Mouse (Mus musculus): ENCODE results near the gene Elmod3.
A peak's percentile ranks its signal among the peaks of the same experiment; 100 is the strongest.

The Elmod3 gene

DNA sequence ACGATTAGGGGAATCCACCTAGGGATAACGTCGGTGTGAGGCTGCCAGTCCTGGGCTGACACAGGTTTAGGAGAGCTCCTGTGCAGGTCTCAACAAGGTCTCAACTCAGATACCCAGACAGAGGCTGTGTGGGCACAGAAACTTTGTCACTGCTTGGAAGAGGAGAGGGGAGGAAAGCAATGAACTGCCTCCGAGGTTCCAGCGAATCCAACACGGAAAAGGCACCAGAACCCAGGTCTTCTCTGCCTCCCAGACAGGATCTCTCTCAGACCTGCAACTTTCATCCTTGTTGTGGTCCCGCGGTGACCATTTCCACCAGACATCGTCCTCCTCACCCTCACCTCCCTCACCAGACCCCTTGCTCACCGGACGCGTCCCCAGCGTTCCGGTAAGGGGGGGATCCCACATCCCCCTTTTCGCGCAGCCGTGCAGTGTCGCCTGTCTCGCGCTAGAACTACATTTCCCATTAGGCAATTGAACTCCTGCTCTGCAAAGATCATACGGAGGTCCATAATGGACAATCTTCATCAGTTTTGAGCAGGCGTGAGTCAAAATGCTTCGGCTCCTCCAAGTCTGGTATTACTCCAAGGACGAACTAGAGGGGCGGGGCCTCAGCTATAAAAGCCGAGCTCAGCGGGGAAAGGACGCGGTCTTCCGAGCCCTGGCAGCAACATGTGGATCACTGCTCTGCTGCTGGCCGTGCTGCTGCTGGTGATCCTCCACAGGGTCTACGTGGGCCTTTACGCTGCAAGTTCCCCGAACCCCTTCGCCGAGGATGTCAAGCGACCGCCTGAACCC, at the start of gene Elmod3, which contains the start of gene Retsat:
Gene Elmod3, minus strand, starts transcription at position 458 of the 798 bp plus-strand sequence.
Gene Retsat, plus strand, starts transcription at position 520 of the 798 bp plus-strand sequence.
- DNase-seq (ENCODE audit: low read depth, low spot score) = peak; percentile 93

DNA sequence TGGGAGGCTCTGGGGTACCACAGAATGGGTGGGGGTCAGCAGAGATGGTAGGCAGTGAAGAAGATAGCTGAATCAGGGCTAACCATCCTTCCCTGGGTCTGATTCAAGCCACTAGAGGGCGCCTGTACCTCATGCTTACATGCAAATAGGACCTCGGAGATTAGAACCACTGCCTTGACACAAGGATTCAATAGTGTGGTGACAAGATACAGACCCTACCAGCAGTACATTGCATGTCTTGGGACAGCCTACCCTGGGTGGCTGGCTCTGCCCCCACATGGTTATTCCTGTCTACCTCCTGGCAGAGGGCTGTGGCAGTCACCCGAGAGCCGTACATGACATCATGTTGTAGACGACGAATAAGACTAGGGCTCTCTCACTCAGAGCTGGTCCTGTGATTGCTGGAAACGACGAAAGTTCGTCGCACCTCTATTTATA, 49.2 kb upstream of the Elmod3 start:
- no peak for DNase-seq (ENCODE audit: low read depth, low spot score)

DNA sequence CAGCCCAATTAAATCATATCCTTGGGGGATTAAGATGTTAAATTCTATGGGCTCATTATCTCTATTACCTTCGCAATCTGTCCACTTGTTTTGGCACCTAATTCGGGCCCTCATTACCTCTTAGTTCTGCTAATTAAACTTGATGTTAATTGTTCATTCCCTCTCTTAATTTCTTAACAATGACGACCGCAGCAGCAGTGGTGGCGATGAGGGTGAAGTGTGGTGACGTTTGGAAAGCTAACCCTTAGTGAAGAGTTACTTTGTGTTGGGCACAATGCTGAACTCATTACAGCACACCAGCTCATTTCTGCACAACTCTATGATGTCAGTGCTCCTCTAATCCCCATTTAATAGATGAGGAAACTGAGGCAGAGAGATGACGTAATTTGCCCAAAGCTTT, 47.2 kb upstream of the Elmod3 start:
- DNase-seq (ENCODE audit: low read depth, low spot score) = no peak

DNA sequence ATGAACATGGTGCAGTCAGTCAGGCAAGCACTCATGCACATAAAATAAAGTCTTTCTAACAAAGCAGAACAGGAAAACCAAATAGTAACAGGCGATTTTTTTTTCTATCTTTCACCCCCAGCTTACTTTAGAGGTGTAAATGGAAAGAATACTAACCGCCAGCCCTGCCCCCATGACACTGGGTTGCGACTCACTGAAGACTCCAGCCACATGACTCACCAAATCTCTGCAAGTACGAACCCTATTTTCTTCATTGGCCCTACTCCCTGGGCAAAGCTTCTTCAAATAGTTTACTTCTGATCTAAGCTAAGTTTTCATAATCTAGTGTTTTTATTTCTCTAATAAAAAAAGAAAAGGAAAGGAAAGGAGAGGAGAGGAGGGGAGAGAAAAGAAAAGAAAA, 46.4 kb upstream of the Elmod3 start:
- DNase-seq (ENCODE audit: low read depth, low spot score) = no peak

DNA sequence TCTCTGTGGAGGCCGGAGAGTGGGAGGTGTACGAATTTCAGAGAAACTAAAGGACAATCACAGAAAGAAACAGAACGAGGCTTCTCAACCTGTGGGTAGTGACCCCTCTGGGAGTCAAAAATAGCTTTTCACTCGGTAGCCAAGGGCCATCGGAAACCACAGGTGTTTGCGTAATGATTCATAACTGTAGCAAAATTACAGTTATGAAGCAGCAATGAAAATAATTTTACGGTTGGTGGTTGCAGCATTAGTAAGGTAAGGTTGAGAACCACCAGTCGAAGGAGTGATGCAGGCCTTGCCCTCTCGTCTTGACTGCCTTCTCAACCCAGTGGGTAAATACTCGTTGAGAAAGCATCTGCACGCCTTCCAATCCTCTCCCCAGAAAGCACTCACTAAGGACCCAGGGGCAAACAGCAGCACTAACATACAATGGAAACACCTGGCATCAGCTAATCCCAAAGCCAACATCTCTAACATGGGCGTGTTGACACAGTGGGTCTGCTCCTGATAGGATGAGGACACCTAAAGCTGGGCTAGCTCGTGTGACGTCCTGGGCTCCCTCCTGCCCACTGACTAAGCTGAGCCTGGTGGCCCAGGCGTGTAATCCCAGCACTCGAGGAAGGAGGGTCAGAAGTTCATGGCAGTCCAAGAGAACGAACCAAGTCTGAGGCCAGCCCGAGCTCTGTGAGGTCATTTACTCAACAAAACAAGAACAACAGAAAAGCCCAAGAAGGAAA, 43.2 kb upstream of the Elmod3 start:
- DNase-seq (ENCODE audit: low read depth, low spot score) = no peak

DNA sequence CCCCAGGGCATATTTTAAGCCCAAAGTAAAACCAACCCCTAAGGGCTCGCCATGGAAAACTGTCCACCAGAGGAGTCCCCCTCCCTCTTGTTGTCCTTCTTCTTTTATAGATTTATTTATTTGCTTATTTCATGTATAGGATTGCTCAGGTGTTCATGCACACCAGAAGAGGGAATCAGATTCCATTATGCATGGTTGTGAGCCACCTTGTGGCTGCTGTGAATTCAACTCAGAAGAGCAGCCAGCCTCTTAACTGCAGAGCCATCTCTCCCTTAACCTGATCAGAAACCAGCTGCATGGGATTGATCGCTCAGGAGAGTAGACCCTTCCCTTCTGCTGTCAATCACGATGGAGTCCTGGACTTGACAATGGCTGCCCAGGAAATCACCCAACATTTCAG, 38.7 kb upstream of the Elmod3 start:
- DNase-seq (ENCODE audit: low read depth, low spot score) = no peak

DNA sequence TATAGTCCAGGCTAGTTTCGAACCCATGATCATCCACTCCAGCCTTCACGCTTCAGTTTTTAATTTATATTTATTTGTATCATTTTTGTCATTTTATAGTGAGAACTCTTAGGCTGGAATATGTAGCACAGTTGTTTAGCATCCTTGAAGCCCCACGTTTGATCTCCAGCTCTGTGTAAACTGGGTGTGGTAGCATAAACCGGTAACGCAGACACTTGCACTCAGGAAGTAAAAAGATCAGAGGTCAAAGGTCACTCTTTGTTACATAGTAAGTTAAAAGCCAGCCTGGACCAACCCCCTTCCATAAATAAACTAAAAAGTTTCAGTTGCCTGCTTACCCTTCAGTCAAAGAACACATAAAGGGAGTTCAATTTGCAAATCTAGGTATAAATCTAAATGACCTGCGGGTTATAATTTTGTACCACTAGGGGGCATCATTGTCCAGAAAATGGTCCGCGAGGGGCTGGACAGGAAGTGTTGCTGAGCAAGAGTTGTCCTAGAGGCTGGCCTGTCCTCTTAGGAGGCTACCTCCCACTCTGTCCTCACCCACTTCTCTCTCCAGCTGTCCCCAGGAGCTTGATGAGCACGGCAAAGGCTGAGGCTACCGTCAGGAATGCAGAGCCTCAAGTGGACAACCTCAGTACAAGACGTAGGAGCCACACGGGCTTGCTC, 37.7 kb upstream of the Elmod3 start:
- DNase-seq (ENCODE audit: low read depth, low spot score) = no peak

DNA sequence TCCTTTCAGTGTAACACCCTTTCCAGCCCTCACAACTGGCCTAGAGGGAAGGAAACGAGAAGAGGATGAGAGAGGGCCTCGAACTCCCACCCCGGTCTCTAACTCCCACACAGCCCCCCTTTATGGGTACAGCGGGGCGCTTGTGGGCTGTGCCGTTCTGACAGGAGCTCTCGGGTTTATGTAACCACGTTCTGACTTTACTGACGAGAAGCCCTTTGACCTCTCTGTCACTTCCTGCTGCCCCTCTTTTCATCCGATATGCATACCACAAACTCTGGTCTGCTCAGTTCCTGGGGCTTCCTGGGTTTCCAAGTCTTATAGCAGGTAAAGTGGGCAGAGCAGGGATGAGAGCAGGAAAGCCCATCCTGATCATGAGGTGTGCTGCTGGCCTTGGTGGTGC, 36.1 kb upstream of the Elmod3 start:
- DNase-seq (ENCODE audit: low read depth, low spot score) = no peak

DNA sequence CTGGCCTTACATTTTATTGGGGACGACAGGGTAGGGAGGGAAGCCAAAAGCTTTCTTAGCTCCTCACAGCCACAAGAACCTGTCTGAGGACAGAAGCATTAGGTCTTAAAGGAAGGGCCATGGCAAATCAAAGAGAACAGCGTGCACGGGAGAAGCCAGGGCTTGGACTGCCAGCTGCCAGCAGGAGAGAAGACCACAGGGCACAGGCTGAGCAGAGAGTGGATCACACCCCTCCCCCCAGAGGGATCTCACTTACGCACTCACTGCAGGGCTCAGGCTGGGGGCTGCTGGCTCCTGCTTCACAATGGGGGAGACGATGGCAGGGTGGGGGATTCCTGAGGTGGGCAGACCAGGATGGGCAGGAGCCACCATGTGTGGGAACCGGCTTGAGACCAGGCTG, 33.5 kb upstream of the Elmod3 start:
- DNase-seq (ENCODE audit: low read depth, low spot score) = no peak

DNA sequence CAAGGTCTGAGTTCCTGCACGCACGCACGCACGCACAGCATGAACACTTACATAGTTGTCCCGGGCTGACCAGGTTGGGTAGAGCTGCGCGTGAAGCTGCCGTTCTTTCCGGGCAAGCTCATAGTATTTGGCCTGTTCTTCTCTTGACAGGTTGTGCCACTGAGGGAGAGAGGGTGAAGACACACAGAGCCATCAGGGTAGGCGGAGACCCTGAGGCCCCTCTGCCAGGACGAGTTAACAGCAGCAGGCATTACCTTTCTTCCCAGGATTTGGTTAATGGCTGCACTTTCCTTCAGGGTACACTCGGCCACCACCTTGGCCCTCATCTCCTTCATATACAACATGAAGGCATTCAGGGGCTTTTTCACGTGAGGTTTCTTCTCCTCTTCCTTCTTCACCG, 32.7 kb upstream of the Elmod3 start:
- DNase-seq (ENCODE audit: low read depth, low spot score) = no peak

DNA sequence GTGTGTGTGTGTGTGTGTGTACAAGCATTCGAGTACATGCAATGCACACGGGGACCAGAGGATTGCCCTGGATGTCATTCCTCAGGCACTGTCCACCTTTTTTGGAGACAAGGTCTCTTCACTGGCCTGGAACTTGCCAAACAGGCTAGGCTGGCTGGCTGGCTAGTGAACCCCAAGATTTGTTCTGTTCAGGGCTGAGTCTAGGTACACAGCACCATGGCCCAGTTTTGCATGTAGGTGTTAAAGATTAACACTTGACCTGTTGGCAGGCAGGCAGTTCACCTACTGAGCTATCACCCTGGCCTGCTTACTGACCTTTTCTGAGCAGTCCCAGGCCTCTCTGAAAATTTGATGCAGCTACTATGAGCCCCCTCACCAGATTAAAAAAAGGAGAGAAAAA, 32.2 kb upstream of the Elmod3 start:
- no peak for DNase-seq (ENCODE audit: low read depth, low spot score)

DNA sequence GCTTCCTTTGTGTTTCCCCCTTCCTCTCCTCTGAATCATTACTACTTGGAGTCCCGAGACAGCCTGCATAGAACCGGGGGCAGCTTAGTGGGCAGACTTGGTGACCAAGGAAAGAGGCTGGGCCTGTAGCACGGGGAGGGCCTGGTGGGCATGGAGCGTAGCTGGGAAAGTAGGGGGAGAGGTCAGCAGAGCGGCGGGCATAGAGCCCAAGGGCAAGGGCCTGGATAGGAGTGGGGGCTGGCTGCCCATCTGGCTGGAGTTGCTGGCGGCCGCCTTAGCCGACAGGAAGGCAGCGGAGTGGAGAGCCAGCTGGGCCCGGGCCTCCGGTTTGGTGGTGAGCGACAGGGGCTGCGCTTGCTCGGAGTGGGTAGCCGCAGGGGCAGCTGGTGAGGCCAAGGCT, 29.1 kb upstream of the Elmod3 start:
- no peak for DNase-seq (ENCODE audit: low read depth, low spot score)

DNA sequence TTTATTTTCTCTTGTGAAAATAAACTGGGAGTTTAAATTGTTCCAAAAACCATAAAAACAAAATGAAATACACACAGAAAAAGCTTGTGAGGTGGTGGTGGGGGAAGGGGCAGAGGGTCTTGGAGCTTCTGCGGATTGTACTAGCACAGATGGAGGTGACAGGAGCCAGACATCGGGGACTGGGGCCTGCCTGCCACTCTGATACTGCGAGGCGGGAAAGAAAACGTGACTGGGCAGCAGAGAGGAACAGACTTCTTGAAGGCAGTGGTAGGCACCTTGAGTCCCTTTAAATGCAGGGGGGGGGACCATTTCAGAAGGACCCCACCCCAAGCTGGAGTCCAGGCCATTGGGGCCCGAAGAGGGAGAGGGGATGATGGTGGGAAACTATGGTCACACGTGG, 28.2 kb upstream of the Elmod3 start:
- DNase-seq (ENCODE audit: low read depth, low spot score) = no peak

DNA sequence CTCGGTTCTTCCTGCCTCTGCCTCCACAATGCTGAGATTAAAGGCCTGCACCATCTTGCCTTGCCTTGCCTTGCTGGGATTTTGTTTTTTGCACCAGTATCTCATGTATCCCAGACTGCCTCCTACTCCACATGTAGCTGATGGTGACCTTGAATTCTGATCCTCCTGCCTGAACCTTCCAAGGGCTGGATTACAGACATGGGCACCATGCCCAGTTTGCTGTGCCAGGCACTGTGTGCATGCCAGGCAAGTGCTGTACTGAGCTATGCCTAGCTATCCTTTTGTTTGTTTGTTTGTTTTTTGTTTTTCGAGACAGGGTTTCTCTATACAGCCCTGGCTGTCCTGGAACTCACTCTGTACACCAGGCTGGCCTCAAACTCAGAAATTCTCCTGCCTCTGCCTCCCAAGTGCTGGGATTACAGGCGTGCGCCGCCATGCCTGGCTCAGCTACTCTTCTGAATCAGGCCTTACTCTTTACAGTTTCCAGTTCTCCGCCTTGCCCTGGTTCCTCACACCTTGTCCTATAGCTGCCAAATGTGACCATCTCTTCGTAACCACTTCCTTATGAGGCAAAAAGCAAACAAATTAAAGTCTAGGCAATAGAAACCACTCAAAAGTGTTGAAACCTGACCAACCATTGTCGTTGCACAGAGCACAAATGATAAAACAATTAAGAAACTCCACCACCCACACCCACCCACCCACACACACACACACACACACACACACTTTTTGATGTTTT, 25.6 kb upstream of the Elmod3 start:
- DNase-seq (ENCODE audit: low read depth, low spot score) = no peak

DNA sequence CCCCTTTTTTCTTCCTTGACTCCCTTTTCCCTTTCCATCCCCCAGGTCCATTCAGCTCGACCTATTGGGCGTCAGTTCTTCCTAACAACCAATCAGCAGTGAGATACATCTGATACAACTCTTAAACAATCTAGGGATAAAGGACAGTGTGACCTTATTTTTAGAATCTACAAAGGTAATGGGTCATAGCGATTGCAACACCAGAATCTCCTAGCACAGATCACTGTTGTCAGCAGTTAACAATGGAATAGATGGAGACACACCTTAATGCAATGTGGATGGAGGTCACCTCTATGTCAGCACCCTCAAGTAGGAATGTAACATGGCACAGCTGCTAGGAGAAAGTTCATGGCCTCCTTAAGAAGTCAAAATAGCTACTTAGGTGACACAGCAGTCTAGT, 24.7 kb upstream of the Elmod3 start:
- no peak for DNase-seq (ENCODE audit: low read depth, low spot score)

DNA sequence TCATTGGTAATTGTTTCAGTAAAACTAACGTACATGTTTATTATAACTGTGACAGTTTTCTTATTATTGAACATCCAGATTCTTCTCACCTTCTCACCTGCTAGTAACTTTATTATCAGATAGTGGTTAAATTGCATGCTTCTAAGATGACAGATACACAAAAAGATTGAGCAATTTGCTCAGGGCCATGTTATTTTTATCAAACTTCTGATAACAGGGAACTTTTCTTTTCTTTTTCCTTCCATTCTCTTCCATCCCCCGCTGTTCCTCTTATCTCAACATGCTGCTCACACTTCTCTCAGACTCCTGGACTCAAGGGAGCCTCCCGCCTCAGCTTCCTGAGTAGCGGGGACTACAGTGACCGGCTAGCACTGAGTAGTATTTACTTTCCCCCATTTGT, 22.7 kb upstream of the Elmod3 start:
- DNase-seq (ENCODE audit: low read depth, low spot score) = no peak

DNA sequence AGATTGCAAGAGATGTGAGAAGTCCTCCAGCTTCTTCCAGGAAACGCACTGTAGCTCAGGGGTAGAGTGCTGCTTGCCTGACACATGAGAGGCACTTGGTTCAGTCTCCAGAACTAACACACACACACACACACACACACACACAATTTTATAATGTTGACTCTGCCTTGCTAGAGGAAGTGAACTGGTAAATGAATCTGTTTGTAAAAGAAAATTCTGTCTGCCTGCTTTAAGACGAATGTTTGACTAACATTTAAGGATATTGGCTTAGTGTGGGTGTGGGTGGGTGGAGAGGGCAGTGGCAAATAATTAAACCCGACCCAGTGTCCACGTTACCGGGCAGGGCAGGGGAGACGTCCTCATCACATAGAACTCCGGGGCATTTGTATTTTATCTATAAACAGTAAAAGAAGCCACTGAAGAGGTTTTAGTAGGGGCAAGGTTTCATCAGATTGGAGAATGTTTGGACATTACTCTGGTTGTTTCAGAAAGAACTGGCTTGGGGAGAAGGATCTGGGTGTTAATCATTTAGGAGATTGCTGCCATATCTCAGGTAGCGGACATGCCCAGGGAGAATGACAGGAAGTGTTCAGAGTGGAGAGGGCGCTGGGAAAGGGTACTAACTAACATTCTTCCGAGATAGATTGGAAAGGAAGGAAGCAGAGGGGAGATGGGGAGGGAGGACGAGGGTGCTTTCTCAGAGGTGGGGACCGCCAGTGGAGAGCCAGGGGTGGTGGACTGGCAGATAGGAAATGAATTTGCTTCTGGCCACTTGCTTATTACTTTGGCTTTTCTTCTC, 21.7 kb upstream of the Elmod3 start:
- no peak for DNase-seq (ENCODE audit: low read depth, low spot score)

DNA sequence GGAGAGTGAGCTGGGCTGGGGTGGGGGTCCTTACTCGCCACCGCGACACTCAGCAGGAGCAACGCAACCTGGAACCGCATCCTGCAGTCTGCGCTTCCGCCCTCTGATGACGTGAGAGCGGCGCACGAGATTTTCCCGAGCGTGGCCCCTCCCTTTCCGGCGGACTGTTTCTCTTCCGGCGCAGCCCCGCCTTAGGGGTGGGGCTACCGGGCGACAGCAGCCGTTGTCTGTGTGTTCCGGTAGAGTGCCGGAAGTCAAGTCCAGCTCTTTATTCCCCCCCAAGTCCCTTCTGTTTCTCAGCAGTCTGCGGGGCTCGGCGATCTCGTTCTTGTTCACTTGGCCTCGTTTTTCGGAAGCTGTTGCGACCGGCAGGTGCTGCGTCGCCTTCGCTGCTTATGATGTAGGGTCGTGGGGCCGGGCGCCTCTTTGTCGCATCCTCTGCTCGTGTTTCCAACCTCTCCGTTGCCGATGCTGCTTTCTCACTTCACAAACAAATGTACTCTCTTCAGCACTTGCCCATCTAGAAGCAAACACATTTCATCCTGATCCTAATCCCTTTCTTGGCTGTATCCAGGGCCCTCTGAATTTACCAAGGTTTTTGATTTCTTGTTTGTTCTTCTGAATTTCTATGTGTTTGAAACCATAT, 18.6 kb upstream of the Elmod3 start, which contains the start of gene Tgoln1:
Gene Tgoln1, minus strand, starts transcription at position 358 of the 646 bp plus-strand sequence.
- peak; percentile 87 for DNase-seq (ENCODE audit: low read depth, low spot score)

DNA sequence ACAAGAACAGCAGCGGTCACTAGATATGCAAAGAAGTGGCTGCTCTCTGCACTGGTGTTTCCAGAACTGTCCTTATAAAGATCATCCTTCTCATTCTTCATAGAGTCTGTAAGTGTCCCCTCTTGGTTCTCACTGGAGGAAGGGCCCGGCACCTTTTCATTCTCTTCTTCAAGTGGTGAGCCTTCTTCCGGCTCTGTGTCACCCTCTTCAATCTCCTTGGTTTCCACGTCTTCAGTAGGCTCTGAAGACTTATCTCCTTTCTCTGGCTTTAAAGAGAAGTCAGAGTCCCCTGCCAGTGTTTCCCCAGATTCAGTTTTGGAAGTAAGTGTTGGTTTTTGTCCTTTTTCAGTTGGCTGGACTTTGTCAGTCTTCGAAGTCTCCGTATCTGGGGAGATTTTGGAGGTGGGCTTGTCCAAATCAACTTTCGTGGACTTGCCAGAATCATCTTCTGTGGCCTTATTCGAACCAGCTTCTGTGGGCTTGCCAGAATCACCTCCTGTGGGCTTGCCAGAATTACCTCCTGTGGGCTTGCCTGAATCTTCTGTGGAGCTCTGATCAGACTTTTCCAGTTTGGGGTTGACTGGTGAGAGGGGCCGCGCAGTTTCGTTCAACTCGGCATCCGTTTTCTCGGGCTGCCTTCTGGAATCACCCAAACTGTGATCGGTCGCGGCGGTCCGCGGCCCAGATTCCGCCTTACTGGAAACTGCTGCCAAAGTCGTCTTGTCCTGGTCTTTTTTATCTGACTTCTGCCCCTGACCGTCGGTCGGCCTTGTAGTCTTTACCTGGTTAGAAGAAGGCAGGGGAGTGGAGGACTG, 17.6 kb upstream of the Elmod3 start:
- no peak for DNase-seq (ENCODE audit: low read depth, low spot score)
